Mouse (Mus musculus) G1E (cell line): ENCODE data around the gene Sult6b1.

Experiments used
- CTCF ChIP-seq: IDR thresholded peaks from 2 replicates; pipeline ENCODE4 v1.5.1; 2012; ENCODE audit warnings: low read depth, low read length, inconsistent platforms, mixed read lengths
- GATA1 ChIP-seq: IDR thresholded peaks from 2 replicates; pipeline ENCODE4 v1.6.1; 2012; ENCODE audit warnings: borderline replicate concordance, low read length, inconsistent platforms, mixed read lengths
- GATA2 ChIP-seq: IDR thresholded peaks from 2 replicates; pipeline ENCODE4 v1.6.1; 2012; ENCODE audit warnings: low read depth, low read length, inconsistent platforms, borderline replicate concordance
- POLR2AphosphoS5 ChIP-seq: IDR thresholded peaks from 2 replicates; pipeline ENCODE4 v1.6.1; 2012; ENCODE audit warnings: low read depth, low read length, inconsistent platforms; ENCODE audit not compliant: insufficient replicate concordance
- TAL1 ChIP-seq: conservative IDR thresholded peaks from 2 replicates; pipeline ENCODE4 v1.6.1; 2012; ENCODE audit warnings: low read depth, low read length, inconsistent platforms, mixed read lengths

DNA sequence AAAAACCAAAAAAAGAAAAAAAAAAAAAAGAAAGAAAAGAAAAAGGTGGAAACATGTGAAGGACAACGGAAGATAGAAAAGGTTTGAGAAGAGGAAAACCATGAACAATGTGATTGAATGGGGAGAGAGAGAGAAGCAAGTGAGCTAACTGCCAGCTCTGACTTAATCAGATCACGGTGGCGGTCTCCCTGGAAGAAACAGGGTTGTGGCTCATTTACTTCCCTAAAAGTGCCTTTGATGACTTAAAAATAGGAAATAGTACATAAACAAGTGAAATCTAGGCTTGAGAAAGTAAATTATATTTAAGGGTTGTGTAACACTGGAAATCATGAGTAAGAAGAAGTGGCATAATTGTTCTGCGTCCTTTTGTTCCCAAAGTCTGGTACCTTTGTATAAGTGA lies 32.1 kb upstream of the Sult6b1 start:
- TF ChIP-seq CTCF (no peak), POLR2AphosphoS5 (no peak), GATA1 (no peak), TAL1 (no peak), GATA2 (no peak)
